Mouse (Mus musculus) heart, postnatal 4 days (tissue): ENCODE results near the gene Vwa2. TPM values are rescaled to one million over a fixed set of nuclear protein-coding genes. Genes with fewer than 3 reads are reported as not detected.

ENCODE experiments used
- DNase-seq: peaks from one replicate; pipeline ENCODE4 v3.0.0; 2021
- total RNA-seq, 2 experiments: library from RNA; stranded (reverse); gene quantifications; 2 replicates each; pipeline ENCODE4 v1.2.3; 2021

Gene Vwa2
- total RNA-seq, 2 experiments from 2014 or later, result not detected

DNA sequence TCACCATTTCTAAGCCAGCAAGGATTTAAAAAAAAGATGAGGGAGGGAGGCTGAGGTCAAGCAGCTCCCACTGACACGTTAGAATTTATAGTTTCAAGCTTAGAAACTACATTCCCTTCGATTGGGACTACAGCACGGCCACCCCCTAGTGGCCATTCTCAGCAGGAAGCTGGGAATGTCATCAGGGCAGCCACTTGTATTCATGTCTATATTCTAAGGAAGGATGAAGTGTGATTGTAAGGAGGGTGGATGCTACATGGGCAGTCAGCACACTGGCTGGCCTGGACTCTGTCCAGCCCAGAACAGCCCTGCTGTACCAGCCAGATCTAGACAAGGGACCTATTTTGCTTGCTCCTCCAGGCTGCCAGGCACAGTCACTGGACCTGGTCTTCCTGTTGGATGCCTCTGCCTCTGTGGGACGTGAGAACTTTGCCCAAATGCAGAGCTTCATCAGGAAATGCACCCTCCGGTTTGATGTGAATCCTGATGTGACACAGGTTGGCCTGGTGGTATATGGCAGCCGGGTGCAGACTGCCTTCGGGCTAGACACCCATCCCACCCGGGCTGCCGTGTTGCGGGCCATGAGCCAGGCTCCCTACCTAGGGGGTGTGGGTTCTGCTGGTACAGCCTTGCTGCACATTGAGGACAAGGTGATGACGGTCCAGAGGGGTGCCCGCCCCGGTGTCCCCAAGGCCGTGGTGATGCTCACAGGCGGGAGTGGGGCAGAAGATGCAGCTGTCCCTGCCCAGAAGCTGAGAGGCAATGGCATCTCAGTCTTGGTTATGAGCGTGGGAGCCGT, 34.6 kb downstream of the Vwa2 start:
- DNase-seq, result peak; percentile 58

DNA sequence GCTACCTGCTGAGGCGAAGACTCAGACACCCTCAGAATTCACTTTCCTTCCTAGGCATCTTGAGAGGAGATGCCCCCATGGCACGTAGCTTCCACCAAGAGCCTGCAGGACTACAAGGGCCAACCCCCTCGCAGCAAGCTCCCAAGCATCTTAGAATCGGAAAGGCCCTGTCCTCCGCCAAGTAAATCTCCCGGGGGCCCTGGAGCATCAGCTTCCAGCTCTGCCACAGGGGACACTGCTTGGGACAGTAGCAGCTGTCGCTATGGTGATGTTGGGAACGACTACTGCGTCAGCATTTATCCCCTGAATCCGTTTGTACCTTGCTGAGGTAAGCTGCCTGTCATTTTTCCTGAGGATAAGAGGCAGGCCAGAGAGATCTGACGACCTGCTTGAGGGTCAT, 36.5 kb downstream of the Vwa2 start:
- DNase-seq, result no peak

DNA sequence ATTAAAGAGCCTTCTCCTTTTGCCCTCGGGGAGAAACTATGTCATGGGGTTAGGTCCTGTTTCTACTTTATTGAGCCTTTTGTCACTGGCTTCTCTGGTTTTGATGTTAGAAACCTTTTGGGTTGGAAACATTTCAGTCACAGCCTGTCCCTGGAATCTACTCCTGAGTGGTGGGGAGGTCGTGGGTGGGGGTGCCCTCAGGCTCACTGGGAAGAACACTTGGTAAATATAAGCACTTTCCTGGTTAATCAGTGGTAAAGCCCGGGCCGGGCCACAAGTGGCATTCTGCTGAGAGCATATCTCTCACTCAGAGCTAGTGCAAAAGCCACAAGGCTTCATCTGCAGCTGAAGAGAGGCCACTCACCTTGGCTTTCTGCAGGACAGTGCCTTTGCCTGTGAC, 39.7 kb downstream of the Vwa2 start:
- DNase-seq, result no peak

DNA sequence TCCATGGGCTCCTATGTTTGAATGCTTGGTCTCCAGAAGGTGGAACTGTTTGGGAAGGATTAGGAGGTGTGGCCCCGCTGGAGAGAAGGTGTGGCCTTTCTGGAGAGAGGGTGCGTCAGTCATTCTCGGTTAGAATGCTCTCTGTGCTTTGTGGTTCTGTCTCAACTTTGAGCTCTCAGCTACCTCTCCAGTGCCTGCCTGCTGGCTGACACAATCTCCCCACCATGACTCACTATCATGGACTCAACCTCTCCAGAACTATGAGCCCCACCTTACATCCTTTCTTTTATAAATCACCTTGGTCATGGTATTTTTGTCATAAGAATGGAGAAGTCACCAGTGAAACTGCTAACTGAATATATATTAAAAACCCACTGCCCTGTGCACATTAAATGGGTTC, 40.6 kb downstream of the Vwa2 start:
- no peak for DNase-seq

DNA sequence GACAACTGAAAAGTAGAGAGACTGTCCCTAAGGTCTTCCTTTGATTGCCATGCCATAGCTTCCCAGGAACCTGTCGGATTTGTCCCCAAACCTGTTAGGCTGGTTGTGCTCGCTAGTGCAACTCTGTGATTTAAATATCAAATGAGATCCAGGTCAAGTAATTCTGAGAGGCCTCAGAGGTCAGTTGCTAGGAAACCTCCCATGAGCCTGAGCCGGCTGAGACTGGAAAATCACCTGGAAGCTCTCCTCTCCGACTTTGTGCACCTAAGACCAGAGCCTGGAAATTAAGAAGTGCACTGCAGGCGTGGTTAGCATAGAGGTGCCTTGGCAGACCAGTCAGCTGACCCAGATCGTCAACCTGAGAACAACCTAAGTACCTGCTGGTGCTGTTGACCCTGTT, 41.0 kb downstream of the Vwa2 start:
- no peak for DNase-seq

DNA sequence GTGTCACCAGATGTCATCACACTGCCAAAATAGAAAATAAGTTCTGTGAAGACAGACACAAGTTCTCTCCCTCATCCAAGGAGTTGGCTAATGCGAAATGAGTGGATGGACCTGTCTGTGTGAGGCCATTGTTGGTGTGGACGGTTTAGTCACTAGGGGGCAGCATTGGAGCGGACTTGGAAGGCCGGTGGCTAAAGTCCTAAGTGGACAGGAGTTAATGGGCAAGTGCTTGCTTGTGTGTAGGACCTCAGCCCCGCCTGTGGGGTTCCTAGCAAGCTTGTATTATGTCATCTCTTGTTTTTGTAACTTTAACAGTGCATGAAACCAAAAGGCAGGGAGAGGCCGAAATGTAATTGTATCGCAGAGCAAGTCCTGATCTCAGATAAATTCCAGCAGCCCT, 45.6 kb downstream of the Vwa2 start:
- DNase-seq, result peak; percentile 95

DNA sequence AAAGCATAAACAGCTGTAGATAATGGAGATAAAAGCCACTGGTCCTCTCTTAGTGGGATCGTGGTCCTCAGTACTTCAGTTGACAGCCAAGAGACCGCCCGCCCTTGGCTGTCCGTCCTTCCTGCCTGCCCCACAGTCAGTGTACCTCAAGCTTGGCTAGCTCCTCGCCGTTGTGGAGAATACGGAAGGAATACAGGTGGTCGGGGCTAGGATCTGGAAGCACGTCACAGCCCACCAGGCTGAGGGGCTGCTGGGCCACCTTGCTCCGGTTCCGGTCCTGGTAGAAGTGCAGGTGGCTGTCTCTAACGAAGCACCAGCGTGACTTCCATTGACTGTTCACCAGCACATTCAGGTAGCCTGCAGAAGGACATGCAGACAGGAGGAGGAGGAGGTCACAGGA, 46.2 kb downstream of the Vwa2 start:
- DNase-seq, result no peak

DNA sequence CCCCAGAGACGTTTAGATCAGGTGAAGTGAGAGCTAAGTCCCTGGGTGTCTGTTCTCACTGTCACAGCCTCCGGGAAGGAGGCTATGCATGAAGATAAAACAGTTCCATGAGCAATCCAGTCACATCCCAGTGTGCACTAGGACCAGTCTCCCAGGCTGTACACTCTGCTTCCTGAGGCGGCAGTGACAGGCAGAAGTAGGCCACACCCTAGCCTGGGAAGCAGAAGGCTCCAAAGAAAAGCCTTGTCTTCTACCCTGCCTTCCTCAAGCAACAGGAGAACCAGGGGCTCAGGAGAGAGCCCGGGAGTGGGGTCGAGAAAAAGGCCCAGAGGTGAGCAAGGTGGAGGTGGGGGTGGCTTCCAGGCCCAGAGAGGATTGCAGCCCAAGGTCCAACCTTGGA, 47.7 kb downstream of the Vwa2 start:
- DNase-seq, result no peak

DNA sequence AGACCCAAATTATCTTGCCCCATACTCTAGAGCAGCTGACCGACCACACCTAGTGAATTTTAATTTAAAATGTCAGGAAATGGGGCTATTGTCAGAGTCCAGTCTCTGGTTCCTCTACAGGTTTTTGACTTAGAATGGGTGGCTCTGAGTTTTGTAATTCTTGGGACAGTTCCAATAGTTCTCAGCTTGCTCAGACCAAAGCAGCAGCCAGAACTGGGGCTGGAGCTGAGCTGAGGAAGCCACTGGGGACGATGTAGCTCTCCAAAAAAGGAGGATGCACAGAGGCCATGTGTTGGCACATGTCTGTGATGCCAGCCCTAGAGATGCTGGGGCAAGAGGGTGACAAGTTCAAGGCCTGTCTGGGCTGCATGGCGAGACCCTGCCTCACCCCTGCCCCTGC, 55.3 kb downstream of the Vwa2 start:
- DNase-seq, result no peak

DNA sequence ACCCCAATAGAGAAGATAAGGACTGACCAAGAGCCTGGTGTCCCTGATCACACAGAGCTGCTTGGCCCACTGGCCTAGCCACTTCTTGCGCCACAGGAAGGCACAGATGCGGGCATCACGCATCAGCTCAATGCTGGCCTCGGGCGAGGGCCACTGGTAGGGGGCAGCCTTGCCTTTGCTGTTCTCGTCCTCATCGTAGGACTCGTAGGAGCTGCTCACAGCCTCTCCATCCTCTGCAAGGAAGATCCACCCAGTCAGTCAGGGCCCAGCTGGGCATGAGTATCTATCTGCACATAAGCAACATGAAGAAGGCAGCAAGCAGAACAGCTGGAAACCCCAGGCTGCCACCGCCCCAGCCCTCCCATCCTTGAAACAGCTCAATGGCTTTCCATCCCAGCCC, 56.0 kb downstream of the Vwa2 start:
- DNase-seq, result no peak

DNA sequence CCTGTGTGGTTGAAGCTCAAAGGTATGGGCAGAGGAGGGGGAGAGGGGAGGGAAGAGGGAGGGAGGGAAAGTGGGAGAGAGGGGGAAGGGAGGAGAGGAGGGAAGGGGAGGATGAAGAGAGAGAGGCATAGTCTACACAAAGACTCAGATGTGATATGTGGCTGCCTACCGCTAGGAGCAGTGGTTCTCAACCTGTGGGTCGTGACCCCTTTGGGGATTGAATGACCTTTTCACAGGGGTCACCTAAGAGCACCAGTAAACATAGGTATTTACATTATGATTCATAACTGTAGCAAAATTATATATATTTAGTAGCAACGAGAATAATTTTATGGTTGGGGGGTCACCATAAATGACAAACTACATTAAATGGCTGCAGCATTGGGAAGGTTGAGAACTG, 59.8 kb downstream of the Vwa2 start:
- DNase-seq, result no peak

DNA sequence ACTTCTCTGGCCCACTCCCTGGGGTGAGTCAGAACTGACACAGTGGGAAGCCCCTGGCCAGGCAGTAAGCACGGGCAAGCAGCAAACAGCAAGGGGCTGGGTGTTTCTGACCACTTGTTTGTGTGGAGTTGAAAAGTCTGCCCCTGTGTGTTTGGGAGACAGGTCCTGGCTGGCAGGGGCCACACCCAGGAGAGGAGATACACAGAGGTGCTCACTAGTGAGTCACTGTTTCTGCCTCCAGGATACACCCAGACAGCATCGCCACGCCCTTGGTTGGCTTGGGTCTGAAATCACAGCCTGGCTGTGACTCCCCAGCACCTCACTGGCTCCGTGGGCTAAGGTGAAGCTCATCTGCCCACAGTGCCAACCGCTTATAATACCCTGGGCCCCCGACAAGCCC, 61.1 kb downstream of the Vwa2 start:
- no peak for DNase-seq

DNA sequence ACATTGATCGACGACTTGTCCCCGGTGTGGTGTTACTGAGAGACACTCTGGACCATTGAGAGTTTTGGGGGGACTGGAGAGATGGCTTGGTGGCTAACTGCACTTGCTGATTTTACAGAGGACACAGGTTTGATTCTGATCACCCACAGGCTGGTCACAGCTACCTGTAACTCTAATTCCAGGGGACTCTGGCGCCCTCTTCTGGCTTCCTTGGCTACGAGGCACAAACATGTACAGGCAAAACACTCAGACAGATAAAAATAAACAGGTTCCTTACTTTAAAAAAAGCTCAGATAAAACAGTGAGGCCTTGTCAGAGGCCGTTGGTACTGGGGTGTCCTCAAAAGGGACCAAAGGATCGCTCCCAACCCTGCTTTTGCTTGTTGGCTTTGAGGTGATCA, 61.7 kb downstream of the Vwa2 start:
- DNase-seq, result no peak

DNA sequence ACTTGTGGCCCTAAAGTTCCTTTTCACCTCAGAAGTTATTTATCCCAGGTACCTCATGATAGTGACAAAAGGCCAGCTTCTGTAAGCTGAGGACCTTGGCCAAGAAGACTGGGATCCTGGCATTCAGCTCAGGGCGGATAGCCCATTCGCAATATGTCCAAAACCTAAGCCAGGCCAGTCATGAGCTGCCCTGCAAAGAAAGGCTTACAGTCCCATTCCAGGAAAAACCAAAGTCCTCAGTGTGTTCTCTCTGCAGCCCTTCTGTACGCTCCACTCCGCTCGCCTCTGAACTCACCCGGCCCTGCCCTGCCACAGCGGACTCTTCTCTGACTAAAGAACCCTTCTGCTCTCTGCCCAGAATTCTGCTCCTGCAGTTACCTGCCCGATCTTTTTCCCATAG, 62.2 kb downstream of the Vwa2 start:
- DNase-seq, result no peak

DNA sequence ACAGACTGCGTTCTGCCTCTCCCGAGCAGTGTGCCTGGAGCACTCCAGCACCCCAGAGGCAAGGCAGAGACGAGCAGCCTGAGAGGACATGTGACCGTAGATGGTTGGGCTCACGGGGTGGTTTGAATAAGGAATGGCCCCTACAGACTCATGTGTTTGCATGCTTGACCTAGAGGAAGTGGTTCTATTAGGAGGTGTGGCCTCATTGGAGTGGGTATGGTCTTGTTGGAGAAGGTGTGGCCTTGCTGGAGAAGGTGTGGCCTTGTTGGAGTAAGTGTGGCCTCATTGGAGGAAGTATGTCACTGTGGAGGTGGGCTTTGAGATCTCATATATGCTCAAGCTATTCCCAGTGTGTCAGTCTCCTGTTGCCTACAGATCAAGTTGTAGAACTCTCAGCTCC, 63.9 kb downstream of the Vwa2 start:
- DNase-seq, result no peak

DNA sequence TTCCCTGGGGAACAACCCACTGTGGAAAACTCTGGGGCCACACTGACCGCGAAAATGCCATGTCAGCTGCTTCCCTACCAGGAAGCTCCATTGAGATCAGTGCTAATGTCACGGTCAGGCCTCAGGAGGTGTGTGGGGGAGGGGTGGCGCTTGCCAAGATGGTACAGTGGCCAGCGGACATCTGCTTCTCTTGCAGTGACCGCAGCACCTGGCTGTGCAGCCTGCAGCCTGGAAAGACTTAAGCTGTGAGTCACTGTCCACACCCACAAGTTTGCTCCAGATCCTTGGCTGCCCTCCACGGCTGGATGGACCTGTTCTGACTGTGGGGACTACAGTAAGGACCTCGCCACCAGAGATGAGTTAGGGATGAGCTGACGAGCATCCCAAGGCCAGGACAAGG, 65.8 kb downstream of the Vwa2 start:
- DNase-seq, result peak; percentile 64

DNA sequence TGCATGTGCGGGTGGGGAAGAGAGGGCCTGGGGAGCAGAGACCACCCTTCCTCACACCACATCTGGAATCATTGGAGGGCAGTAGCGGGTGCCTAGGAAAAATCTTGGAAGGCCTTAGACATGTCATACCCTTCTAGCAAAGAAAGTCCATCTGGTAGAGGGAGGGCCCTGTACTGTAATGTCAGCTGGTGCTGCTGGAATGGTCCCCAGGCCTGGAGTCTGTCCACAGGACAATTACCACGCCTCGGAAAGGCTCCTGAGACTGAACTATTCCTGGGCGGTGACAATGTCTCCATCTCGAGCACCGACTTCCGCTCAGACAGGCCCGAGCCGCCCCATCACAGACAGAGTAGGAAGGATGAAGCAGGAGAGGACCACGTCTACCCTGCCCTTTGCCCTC, 66.5 kb downstream of the Vwa2 start:
- peak; percentile 75 for DNase-seq

DNA sequence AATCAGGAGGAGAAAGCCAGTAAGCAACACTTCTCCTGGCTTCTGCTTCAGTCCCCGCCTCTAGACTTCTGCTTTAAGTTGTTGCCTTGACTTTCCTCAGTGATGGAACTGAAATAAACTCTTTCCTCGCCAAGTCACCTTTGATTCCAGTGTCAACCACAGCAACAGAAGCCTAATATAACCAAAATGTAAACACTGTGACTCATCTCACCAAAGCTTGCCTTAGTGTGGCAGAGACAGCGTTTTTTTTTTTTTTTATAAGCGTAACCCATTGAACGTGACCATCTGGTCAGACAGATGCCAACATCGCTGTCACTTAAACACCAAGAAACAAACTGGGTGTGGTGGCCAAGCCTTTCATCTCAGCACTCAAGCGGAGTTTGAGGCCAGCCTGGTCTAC, 68.2 kb downstream of the Vwa2 start:
- no peak for DNase-seq

DNA sequence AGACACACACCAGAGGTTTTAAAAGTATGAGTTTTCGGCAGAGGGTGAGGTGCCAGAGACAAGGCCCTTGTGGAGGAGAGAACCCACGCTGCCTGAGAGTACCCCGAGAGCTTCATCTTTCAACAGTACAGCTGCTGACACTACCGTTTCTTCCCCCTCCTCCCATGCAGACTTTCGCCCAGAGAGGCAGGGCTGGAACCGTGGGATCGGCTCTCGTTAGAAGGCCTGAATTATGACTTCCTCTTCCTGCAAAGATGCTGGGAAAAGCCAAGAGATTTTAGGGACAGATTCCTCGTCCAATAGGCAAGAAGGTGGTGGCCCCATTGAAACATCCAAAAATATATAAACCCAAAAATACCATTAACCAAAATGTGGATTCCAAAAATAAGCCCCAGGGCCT, 70.2 kb downstream of the Vwa2 start:
- DNase-seq, result no peak

DNA sequence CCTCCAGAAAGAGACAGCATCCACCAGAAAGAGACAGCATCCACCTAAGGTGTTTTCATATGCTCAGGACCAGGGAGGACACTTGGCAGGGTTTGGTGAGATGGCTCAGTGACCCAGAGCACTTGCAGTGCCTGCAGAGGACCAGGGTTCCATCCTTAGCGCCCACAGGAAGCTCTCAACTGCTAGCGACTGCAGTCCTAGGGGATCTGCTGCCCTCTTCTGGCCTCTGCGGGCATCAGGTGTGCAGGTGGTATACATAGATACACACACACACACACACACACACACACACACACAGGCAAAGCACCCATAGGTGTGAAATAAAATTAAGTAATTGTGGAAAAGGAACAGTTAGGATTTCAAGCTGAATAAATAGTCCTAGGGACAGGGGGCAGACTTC, 70.8 kb downstream of the Vwa2 start:
- no peak for DNase-seq

DNA sequence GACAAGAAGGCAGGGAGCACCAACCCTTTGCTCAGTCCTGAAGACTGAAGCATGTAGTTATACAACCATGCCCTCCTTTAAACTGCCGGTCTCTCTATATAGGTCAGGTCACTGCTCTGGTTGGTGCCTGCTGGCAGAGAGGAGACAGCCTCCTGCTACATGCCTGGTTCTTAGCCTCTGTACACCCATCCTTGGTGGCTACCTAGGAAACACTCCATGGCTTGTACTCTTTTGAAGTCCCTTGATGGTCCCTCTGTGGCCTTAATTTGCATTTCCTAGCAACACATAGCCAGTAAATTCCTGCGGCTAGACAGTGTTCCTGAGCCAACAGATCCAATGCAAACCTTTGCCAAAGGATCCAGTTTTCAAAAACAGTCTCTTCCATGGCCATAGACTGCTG, 71.6 kb downstream of the Vwa2 start:
- no peak for DNase-seq

DNA sequence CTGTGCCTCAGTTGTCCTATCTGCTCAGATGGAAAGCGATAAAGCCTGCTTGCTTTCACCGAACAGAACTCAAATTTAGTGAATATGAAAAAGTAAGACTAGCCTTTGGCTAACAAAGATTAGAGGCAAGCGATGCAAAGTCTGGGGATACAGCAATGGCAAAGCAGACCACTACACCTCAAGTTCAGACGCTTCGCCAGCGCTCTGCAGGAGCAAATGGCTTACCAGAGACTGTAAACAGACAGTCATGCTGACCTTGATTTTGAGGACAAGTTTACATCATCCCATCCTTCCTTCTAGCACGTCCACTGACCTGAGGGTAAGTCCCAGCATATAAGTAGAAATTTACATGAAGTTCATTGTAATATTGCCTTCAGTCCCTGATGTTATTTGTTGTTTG, 72.2 kb downstream of the Vwa2 start:
- no peak for DNase-seq

DNA sequence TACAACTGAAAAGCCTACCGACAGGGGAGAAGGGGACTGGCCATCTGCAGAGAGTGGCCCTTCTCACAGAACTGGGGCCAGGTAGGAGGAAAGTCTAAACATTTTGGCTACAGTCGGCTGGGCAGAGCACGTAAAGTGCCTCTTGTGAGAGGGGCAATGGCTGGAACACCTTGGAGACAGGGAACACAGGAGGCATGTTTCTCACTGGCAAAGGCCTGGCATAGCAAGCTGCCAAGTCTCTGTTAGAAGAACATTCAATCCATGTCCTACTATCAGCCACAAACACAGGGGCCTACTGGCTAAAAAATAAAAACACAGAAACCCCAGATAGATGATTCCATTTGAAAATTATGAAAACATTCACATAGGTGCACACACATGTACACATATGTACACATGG, 72.7 kb downstream of the Vwa2 start:
- no peak for DNase-seq

DNA sequence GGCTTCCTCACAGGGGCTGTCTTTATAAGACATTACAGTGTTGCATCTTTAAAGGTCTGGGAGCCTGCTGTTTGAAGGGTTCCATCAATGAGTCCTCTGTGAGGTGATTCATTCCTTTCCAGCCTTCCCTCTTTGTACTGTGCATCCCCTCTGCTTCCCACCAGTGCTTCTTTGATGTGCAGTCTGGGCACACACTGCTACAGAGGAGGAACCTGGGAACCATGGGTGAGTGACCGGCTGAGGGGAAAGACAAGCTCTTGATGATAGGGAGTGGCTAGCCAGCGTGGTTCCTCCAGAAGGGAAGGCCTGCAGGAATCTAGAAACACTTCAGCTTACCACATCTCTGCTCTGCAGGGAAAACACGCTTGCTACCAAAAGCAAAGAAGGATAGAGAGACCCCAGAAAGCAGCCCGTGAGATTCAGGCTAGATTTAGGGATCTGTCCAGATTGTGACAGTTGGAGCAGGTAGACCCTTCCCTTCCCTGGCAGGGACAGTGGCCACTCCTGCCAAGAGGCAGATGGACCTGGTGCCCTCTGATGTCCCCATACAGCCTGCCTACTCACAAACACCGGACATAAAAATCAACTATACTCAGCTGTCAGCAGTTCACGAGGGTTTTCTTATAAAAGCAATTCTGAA, 74.0 kb downstream of the Vwa2 start:
- DNase-seq, result no peak

DNA sequence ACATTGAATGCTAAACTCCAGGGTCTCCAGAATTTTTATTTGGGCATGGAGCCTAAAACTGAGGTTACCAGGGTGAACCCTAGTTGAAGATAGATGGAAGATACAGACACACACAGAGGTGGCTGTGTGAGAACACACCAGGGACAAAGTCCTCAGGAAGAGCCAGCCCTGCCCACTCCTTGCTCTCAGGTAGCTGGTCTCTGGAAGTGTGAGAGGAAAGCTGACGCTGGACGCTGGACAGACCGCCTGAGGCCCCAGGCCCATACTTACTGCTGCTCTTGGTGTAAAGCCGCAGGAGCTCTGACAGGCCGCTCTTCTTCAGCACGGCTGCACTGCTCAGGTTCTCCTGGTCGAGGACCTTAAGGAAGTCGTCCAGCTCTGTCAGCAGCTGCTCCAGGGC, 75.8 kb downstream of the Vwa2 start:
- no peak for DNase-seq
